20 mouse cellular contexts compared by ENCODE assay signal in the genomic region with DNA sequence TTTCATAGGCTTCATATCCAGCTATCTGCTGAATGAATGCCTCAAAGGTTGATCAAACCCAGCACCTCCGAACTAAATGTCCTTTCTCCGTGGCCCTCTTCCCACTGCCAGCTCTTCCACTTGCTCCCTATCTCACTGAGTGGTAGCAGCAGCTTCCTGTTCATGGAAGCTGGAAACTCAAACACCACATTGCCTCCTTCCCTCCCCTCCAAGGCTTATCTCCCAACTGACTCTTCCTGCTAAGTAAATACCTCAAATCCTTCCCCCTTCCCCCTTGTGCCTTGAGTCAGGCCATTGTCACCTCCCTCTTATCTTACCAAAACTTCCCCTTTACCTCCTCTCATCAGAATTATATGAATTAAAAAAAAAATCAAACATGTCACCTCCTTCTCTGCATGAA. TPM values are rescaled to one million over a fixed set of nuclear protein-coding genes. Genes with fewer than 3 reads are reported as not detected.
DNase-seq lines count a peak whose midpoint lies in the region; ATAC-seq lines count a peak whose summit lies in the region.
"Had no signal": no experiment of that assay in that cellular context is flagged by ENCODE, and none has a peak within 500 bp of the region (broad histone marks: within the 10 kb centered on the region; RNA-seq: fewer than 3 reads in every experiment).

No protein-coding gene starts in this region.

- DNase-seq in heart, postnatal 10 days, result no peak
- DNase-seq in heart, embryonic 10.5 days (ENCODE audit: low spot score), result no peak
- DNase-seq in 416B (ENCODE audit: low read depth), result peak; percentile 68
- no peak for DNase-seq in testis, postnatal 14 days (ENCODE audit: low spot score)
- DNase-seq: adrenal gland, adult 2 months; adrenal gland, postnatal 10 days; adrenal gland, postnatal 25 days; cerebellum, adult 11 months; cerebellum, adult 18-20 months; cerebellum, adult 8-10 months; cerebellum, adult 9-11 months; cerebellum, postnatal 14 days; cerebellum, postnatal 36 days had no signal

- H3K4me2 ChIP-seq in heart, embryonic 12.5 days, result no peak overlapping the region
- no peak overlapping the region for H3K4me2 ChIP-seq in heart, embryonic 16.5 days (ENCODE audit: low read depth, low read length)
- H3K4me2 ChIP-seq: embryonic facial prominence, embryonic 12.5 days; forebrain, embryonic 13.5 days; forebrain, embryonic 15.5 days had no signal

- no peaks in the 10 kb centered on the region for H3K27me3 ChIP-seq in heart, embryonic 12.5 days (replicated peaks)
- no peaks in the 10 kb centered on the region for H3K27me3 ChIP-seq in heart, embryonic 16.5 days (ENCODE audit: control insufficient read depth, insufficient read depth, low read length)
- H3K27me3 ChIP-seq in heart, embryonic 10.5 days (ENCODE audit: insufficient read depth, poor library complexity, severe bottlenecking), result no peaks in the 10 kb centered on the region
- H3K27me3 ChIP-seq: embryonic facial prominence, embryonic 12.5 days; forebrain, embryonic 13.5 days; forebrain, embryonic 15.5 days had no signal

- WGBS in heart, embryonic 12.5 days, result 24% methylated on average over 2 of the region's 2 CpGs
- WGBS in heart, embryonic 16.5 days, result 38% methylated on average over 2 of the region's 2 CpGs
- whole genome bisulfite sequencing in heart, embryonic 10.5 days, result 31% methylated on average over 2 of the region's 2 CpGs

- no peaks in the 10 kb centered on the region for H3K9me3 ChIP-seq in heart, embryonic 12.5 days (replicated peaks)
- H3K9me3 ChIP-seq in heart, embryonic 16.5 days (replicated peaks; ENCODE audit: control insufficient read depth, low read length), result no peaks in the 10 kb centered on the region
- no peaks in the 10 kb centered on the region for H3K9me3 ChIP-seq in heart, embryonic 10.5 days
- H3K9me3 ChIP-seq: embryonic facial prominence, embryonic 10.5 days; embryonic facial prominence, embryonic 12.5 days; forebrain, embryonic 13.5 days; forebrain, embryonic 15.5 days had no signal

- intact Hi-C loops in heart, postnatal 10 days (cut with DNase I), result no loop called here

- no peak overlapping the region for H3K9ac ChIP-seq in heart, embryonic 12.5 days
- H3K9ac ChIP-seq in heart, embryonic 16.5 days (ENCODE audit: low read length), result no peak overlapping the region
- H3K9ac ChIP-seq: embryonic facial prominence, embryonic 12.5 days; forebrain, embryonic 13.5 days; forebrain, embryonic 15.5 days had no signal

- 0 out of 2 replicates have a peak, but pooled peaks cover 2% of the 10 kb centered on the region for H3K4me1 ChIP-seq in heart, embryonic 12.5 days (replicated peaks)
- no peaks in the 10 kb centered on the region for H3K4me1 ChIP-seq in heart, embryonic 16.5 days (ENCODE audit: control insufficient read depth, insufficient read depth, low read length)
- H3K4me1 ChIP-seq in heart, embryonic 10.5 days, result peaks cover 12% of the 10 kb centered on the region

- H3K27ac ChIP-seq in heart, embryonic 12.5 days (ENCODE audit: poor library complexity, severe bottlenecking), result no peak overlapping the region
- no peak overlapping the region for H3K27ac ChIP-seq in heart, embryonic 16.5 days (ENCODE audit: low read length)
- no peak overlapping the region for H3K27ac ChIP-seq in heart, embryonic 10.5 days
- H3K27ac ChIP-seq: embryonic facial prominence, embryonic 10.5 days; embryonic facial prominence, embryonic 12.5 days; forebrain, embryonic 13.5 days; forebrain, embryonic 15.5 days had no signal

- no peaks in the 10 kb centered on the region for H3K36me3 ChIP-seq in heart, embryonic 12.5 days
- H3K36me3 ChIP-seq in heart, embryonic 16.5 days (ENCODE audit: control insufficient read depth, insufficient read depth), result no peaks in the 10 kb centered on the region
- H3K36me3 ChIP-seq in heart, embryonic 10.5 days, result no peaks in the 10 kb centered on the region
- H3K36me3 ChIP-seq: embryonic facial prominence, embryonic 10.5 days; embryonic facial prominence, embryonic 12.5 days; forebrain, embryonic 15.5 days had no signal

- H3K4me3 ChIP-seq in heart, embryonic 12.5 days, result no peak overlapping the region
- H3K4me3 ChIP-seq in heart, embryonic 16.5 days (ENCODE audit: low read length), result no peak overlapping the region
- no peak overlapping the region for H3K4me3 ChIP-seq in heart, embryonic 10.5 days
- H3K4me3 ChIP-seq: embryonic facial prominence, embryonic 10.5 days; embryonic facial prominence, embryonic 12.5 days; forebrain, embryonic 13.5 days; forebrain, embryonic 15.5 days had no signal

- ATAC-seq in heart, embryonic 12.5 days (ENCODE audit: insufficient number of reproducible peaks, low FRiP score), result peak; percentile 59; the same call in 1 of the 2 replicates
- ATAC-seq in heart, embryonic 16.5 days (replicated peaks; ENCODE audit: extremely low read depth, insufficient read depth, low FRiP score), result 0 out of 2 replicates have a peak, but pooled peaks have one; percentile 6
- ATAC-seq in megakaryocyte progenitor cell, adult 5-6 weeks (replicated peaks; ENCODE audit: poor library complexity), result 0 out of 2 replicates have a peak, but pooled peaks have one; percentile 27
- ATAC-seq: forebrain, embryonic 13.5 days; forebrain, embryonic 15.5 days had no signal

RNA-seq across cellular contexts. Expression of a gene that starts 19.2 kb away (rescaled TPM):
- 150 and 157 TPM in 2 replicates for polyA plus RNA-seq in heart, embryonic 12.5 days (2016; fragmentation: Nextera tagmentation; extraction: Ambion mirVana)
- 100 to 1,000 TPM; 583 to 589 TPM for total RNA-seq in heart, postnatal 10 days (2021)
- 174 and 219 TPM in 2 replicates for polyA plus RNA-seq in heart, embryonic 16.5 days (2015; fragmentation: Nextera tagmentation; extraction: Ambion mirVana)
- polyA plus RNA-seq in heart, embryonic 10.5 days (2016; fragmentation: Nextera tagmentation; extraction: Ambion mirVana), result 151 and 194 TPM in 2 replicates
- 1,620 and 1,730 TPM in 2 replicates for total RNA-seq in megakaryocyte progenitor cell, adult 5-6 weeks (2015)
- total RNA-seq in megakaryocyte progenitor cell, adult 5-6 weeks (2017), result 240 and 354 TPM in 2 replicates

Comparison
In these comparisons a context has a peak if more than half of its experiments do, and no peak if none do; other contexts are left out.
1. ATAC-seq: peak in every context shown above with its lines; median percentile 59 in heart, embryonic 12.5 days; 27 in megakaryocyte progenitor cell, adult 5-6 weeks; 6 in heart, embryonic 16.5 days.